In genomic region chr15:97745331-97745730, GRCm38 (mm10) we compare ENCODE assay signal across 9 mouse cellular contexts. TPM values are rescaled to one million over a fixed set of nuclear protein-coding genes. Genes with fewer than 3 reads are reported as not detected.
DNase-seq lines count a peak whose midpoint lies in the region; ATAC-seq and TF ChIP-seq lines count a peak whose summit lies in the region.
"Had no signal": no experiment of that assay in that cellular context is flagged by ENCODE, and none has a peak within 500 bp of the region (broad histone marks: within the 10 kb centered on the region; RNA-seq: fewer than 3 reads in every experiment).

No protein-coding gene starts in this region.

- no peaks in the 10 kb centered on the region for H3K27me3 ChIP-seq in lung, embryonic 15.5 days
- no peaks in the 10 kb centered on the region for H3K27me3 ChIP-seq in heart, adult 2 months (ENCODE audit: control insufficient read depth, insufficient read depth, low read length)
- no peaks in the 10 kb centered on the region for H3K27me3 ChIP-seq in forebrain, embryonic 16.5 days (replicated peaks; ENCODE audit: control insufficient read depth, insufficient read depth, low read length)
- H3K27me3 ChIP-seq: Patski had no signal

- H3K9me3 ChIP-seq in lung, embryonic 15.5 days: no peaks in the 10 kb centered on the region
- H3K9me3 ChIP-seq in forebrain, embryonic 16.5 days (ENCODE audit: control insufficient read depth, low read length): no peaks in the 10 kb centered on the region

- H3K79me2 ChIP-seq in heart, adult 2 months (replicated peaks; ENCODE audit: control insufficient read depth, insufficient read depth, low read length): no peaks in the 10 kb centered on the region

- H3K36me3 ChIP-seq in lung, embryonic 15.5 days: peaks cover 7% of the 10 kb centered on the region; the same call in 1 of the 2 replicates
- peaks cover 2% of the 10 kb centered on the region; the same call in 1 of the 2 replicates for H3K36me3 ChIP-seq in heart, adult 2 months (ENCODE audit: control insufficient read depth, insufficient read depth, low read length)
- H3K36me3 ChIP-seq in forebrain, embryonic 16.5 days (ENCODE audit: control insufficient read depth, insufficient read depth): no peaks in the 10 kb centered on the region

- H3K9ac ChIP-seq in lung, embryonic 15.5 days: no peak overlapping the region
- H3K9ac ChIP-seq in heart, adult 2 months (ENCODE audit: low read depth, low read length): peak overlapping the region; percentile 37; the same call in 1 of the 2 replicates
- H3K9ac ChIP-seq in forebrain, embryonic 16.5 days (replicated peaks; ENCODE audit: low read depth, low read length): no peak overlapping the region

- H3K27ac ChIP-seq in lung, embryonic 15.5 days: no peak overlapping the region
- H3K27ac ChIP-seq in heart, adult 2 months: peak overlapping the region; percentile 57
- no peak overlapping the region for H3K27ac ChIP-seq in forebrain, embryonic 16.5 days (ENCODE audit: low read length)

- ATAC-seq in lung, embryonic 15.5 days (ENCODE audit: borderline replicate concordance, extremely low read depth, low FRiP score, low TSS enrichment): peak; percentile 28; the same call in 1 of the 2 replicates
- no peak for ATAC-seq in forebrain, embryonic 16.5 days
- no peak for ATAC-seq in granulocyte monocyte progenitor cell, adult 5-6 weeks (replicated peaks; ENCODE audit: poor library complexity, severe bottlenecking)
- ATAC-seq: Patski had no signal

- 0 out of 2 replicates have a peak, but pooled peaks have one; percentile 30 for TF ChIP-seq POLR2A in heart, adult 2 months (IDR thresholded peaks at IDR 0.05; ENCODE audit: insufficient read depth, low read depth, low read length)

- intact Hi-C loops in heart, adult 2 months (cut with DNase I): loop anchor here (2.0 kb wide), 1 partner anchor 27 kb away; no protein-coding TSS in a partner anchor

- 0 out of 2 replicates have a peak, but pooled peaks have one; percentile 29 for TF ChIP-seq EP300 in heart, adult 2 months (IDR thresholded peaks at IDR 0.05; ENCODE audit: insufficient read depth, low read depth, low read length)

- H3K4me2 ChIP-seq in lung, embryonic 15.5 days: no peak overlapping the region
- no peak overlapping the region for H3K4me2 ChIP-seq in forebrain, embryonic 16.5 days (ENCODE audit: low read length)

- WGBS in lung, embryonic 15.5 days: 47% methylated on average over 10 of the region's 10 CpGs
- 8% methylated on average over 10 of the region's 10 CpGs for WGBS in heart, adult 2 months
- 81% methylated on average over 9 of the region's 10 CpGs for WGBS in forebrain, embryonic 16.5 days

- no peak for DNase-seq in lung, postnatal 4 days
- peak; percentile 90 for DNase-seq in adrenal gland, postnatal 14 days
- DNase-seq in heart, adult 2 months: peak; percentile 78 to 86
- DNase-seq in kidney, postnatal 25 days: peak; percentile 86 to 94
- DNase-seq in spleen, postnatal 36 days (ENCODE audit: low spot score in 2 of 2): no peak

- no peak overlapping the region for H3K4me3 ChIP-seq in lung, embryonic 15.5 days
- H3K4me3 ChIP-seq in heart, adult 2 months: no peak overlapping the region
- H3K4me3 ChIP-seq in forebrain, embryonic 16.5 days (replicated peaks; ENCODE audit: low read length): no peak overlapping the region

- peaks cover 9% of the 10 kb centered on the region for H3K4me1 ChIP-seq in lung, embryonic 15.5 days
- H3K4me1 ChIP-seq in heart, adult 2 months (ENCODE audit: control insufficient read depth, insufficient read depth, low read length): peaks cover 19% of the 10 kb centered on the region
- H3K4me1 ChIP-seq in forebrain, embryonic 16.5 days (replicated peaks; ENCODE audit: control insufficient read depth, insufficient read depth, low read length): peaks cover 4% of the 10 kb centered on the region; the same call in 1 of the 2 replicates

- TF ChIP-seq CTCF in heart, adult 2 months (IDR thresholded peaks at IDR 0.05): no peak

RNA-seq across cellular contexts. Expression of gene Endou, which starts 14.2 kb away (rescaled TPM):
- polyA plus RNA-seq in lung, embryonic 15.5 days (2015; fragmentation: Nextera tagmentation; extraction: Ambion mirVana): 0.48 and 1.1 TPM in 2 replicates
- total RNA-seq in adrenal gland, postnatal 14 days (2021): 0.90 and 1.1 TPM in 2 replicates
- total RNA-seq in heart, adult 2 months (2021): 1 to 10 TPM; 1.1 to 1.2 TPM
- 2.4 TPM in 2 replicates for polyA plus RNA-seq in heart, adult 2 months (2012; rRNA removed)
- polyA plus RNA-seq in forebrain, embryonic 16.5 days (2015; fragmentation: Nextera tagmentation; extraction: Ambion mirVana): 0.18 and 0.42 TPM in 2 replicates
- total RNA-seq in granulocyte monocyte progenitor cell, adult 5-6 weeks (2014; fragmentation: Nextera tagmentation): 0.53 and 2.8 TPM in 2 replicates
- 1.7 and 2.2 TPM in 2 replicates for total RNA-seq in granulocyte monocyte progenitor cell, adult 5-6 weeks (2017)

RNA-seq across cellular contexts. Expression of gene Rapgef3, which starts 22.4 kb away (rescaled TPM):
- 21.1 and 23.4 TPM in 2 replicates for polyA plus RNA-seq in lung, embryonic 15.5 days (2015; fragmentation: Nextera tagmentation; extraction: Ambion mirVana)
- total RNA-seq in adrenal gland, postnatal 14 days (2021): 22.2 and 24.9 TPM in 2 replicates
- total RNA-seq in heart, adult 2 months (2021): 10 to 100 TPM; 21.5 to 27.9 TPM
- polyA plus RNA-seq in heart, adult 2 months (2012; rRNA removed): 44.4 and 57.0 TPM in 2 replicates
- 8.9 and 13.3 TPM in 2 replicates for polyA plus RNA-seq in forebrain, embryonic 16.5 days (2015; fragmentation: Nextera tagmentation; extraction: Ambion mirVana)
- 8.4 and 33.0 TPM in 2 replicates for total RNA-seq in granulocyte monocyte progenitor cell, adult 5-6 weeks (2014; fragmentation: Nextera tagmentation)
- 11.9 and 19.1 TPM in 2 replicates for total RNA-seq in granulocyte monocyte progenitor cell, adult 5-6 weeks (2017)

RNA-seq across cellular contexts. Expression of gene Slc48a1, which starts 33.0 kb away (rescaled TPM):
- 38.7 and 42.2 TPM in 2 replicates for polyA plus RNA-seq in lung, embryonic 15.5 days (2015; fragmentation: Nextera tagmentation; extraction: Ambion mirVana)
- 68.8 and 76.9 TPM in 2 replicates for total RNA-seq in adrenal gland, postnatal 14 days (2021)
- 10 to 100 TPM; 72.7 to 73.0 TPM for total RNA-seq in heart, adult 2 months (2021)
- polyA plus RNA-seq in heart, adult 2 months (2012; rRNA removed): 82.8 and 85.3 TPM in 2 replicates
- 72.9 and 78.2 TPM in 2 replicates for polyA plus RNA-seq in forebrain, embryonic 16.5 days (2015; fragmentation: Nextera tagmentation; extraction: Ambion mirVana)
- 97.0 and 99.2 TPM in 2 replicates for total RNA-seq in granulocyte monocyte progenitor cell, adult 5-6 weeks (2014; fragmentation: Nextera tagmentation)
- total RNA-seq in granulocyte monocyte progenitor cell, adult 5-6 weeks (2017): 67.6 and 71.6 TPM in 2 replicates

RNA-seq across cellular contexts. Expression of gene Rpap3, which starts 39.7 kb away (rescaled TPM):
- polyA plus RNA-seq in lung, embryonic 15.5 days (2015; fragmentation: Nextera tagmentation; extraction: Ambion mirVana): 24.6 and 25.5 TPM in 2 replicates
- total RNA-seq in adrenal gland, postnatal 14 days (2021): 14.6 and 19.3 TPM in 2 replicates
- 10 to 100 TPM; 12.7 to 14.2 TPM for total RNA-seq in heart, adult 2 months (2021)
- polyA plus RNA-seq in heart, adult 2 months (2012; rRNA removed): 4.4 and 7.4 TPM in 2 replicates
- polyA plus RNA-seq in forebrain, embryonic 16.5 days (2015; fragmentation: Nextera tagmentation; extraction: Ambion mirVana): 31.7 and 35.5 TPM in 2 replicates
- 25.7 and 31.1 TPM in 2 replicates for total RNA-seq in granulocyte monocyte progenitor cell, adult 5-6 weeks (2014; fragmentation: Nextera tagmentation)
- total RNA-seq in granulocyte monocyte progenitor cell, adult 5-6 weeks (2017): 33.2 and 46.7 TPM in 2 replicates

Comparison
In these comparisons a context has a peak if more than half of its experiments do, and no peak if none do; other contexts are left out.
1. DNase-seq: peak in adrenal gland, postnatal 14 days (single experiment), heart, adult 2 months (2 of 2) and kidney, postnatal 25 days (2 of 2); none in lung, postnatal 4 days (0 of 2) and spleen, postnatal 36 days (0 of 2).